8 mouse cellular contexts compared by ENCODE assay signal in genomic region chr11:76889339-76890164, GRCm38 (mm10). TPM values are rescaled to one million over a fixed set of nuclear protein-coding genes. Genes with fewer than 3 reads are reported as not detected.
DNase-seq lines count a peak whose midpoint lies in the region; ATAC-seq lines count a peak whose summit lies in the region.

No protein-coding gene starts in this region.

- DNase-seq in spleen, postnatal 36 days (ENCODE audit: low spot score in 2 of 2): peak; percentile 5 to 21
- no peak for DNase-seq in spleen, postnatal 4 days (ENCODE audit: low spot score in 2 of 2)
- DNase-seq in heart, postnatal 10 days: peak; percentile 53 to 65
- DNase-seq in liver: peak; percentile 18
- no peak for DNase-seq in left cerebral cortex, adult 11 months (ENCODE audit: low spot score)
- no peak for DNase-seq in left cerebral cortex, adult 9 months (ENCODE audit: low spot score in 2 of 2)
- DNase-seq in cerebellum, adult 11-12 months: no peak

- no peaks in the 10 kb centered on the region for H3K9me3 ChIP-seq in stomach, embryonic 15.5 days

- H3K9ac ChIP-seq in stomach, embryonic 15.5 days: no peak overlapping the region

- H3K27me3 ChIP-seq in stomach, embryonic 15.5 days (replicated peaks): no peaks in the 10 kb centered on the region

- H3K4me2 ChIP-seq in stomach, embryonic 15.5 days: no peak overlapping the region

- intact Hi-C loops in heart, postnatal 10 days (cut with DNase I): no loop called here

- no peak overlapping the region for H3K4me3 ChIP-seq in stomach, embryonic 15.5 days (replicated peaks)

- no peaks in the 10 kb centered on the region for H3K36me3 ChIP-seq in stomach, embryonic 15.5 days

- H3K4me1 ChIP-seq in stomach, embryonic 15.5 days: peaks cover 10% of the 10 kb centered on the region

- WGBS in stomach, embryonic 15.5 days: 26% methylated on average over 10 of the region's 10 CpGs

- H3K27ac ChIP-seq in stomach, embryonic 15.5 days: peak overlapping the region; percentile 42; the same call in 1 of the 2 replicates

- ATAC-seq in stomach, embryonic 15.5 days (ENCODE audit: insufficient read depth, low FRiP score, low read depth): no peak

RNA-seq across cellular contexts. Expression of gene Tmigd1, which starts 12.4 kb away (rescaled TPM):
- under 1 TPM; 0.24 to 0.55 TPM for total RNA-seq in heart, postnatal 10 days (2021)
- 0.27 and 1.4 TPM in 2 replicates for polyA plus RNA-seq in stomach, embryonic 15.5 days (2015; fragmentation: Nextera tagmentation; extraction: Ambion mirVana)

RNA-seq across cellular contexts. Expression of gene Blmh, which starts 35.1 kb away (rescaled TPM):
- total RNA-seq in heart, postnatal 10 days (2021): 10 to 100 TPM; 54.8 to 64.8 TPM
- 138 and 140 TPM in 2 replicates for polyA plus RNA-seq in stomach, embryonic 15.5 days (2015; fragmentation: Nextera tagmentation; extraction: Ambion mirVana)

RNA-seq across cellular contexts. Expression of gene Cpd, which starts 42.7 kb away (rescaled TPM):
- total RNA-seq in heart, postnatal 10 days (2021): 10 to 100 TPM; 66.5 to 71.9 TPM
- 12.5 and 13.3 TPM in 2 replicates for polyA plus RNA-seq in stomach, embryonic 15.5 days (2015; fragmentation: Nextera tagmentation; extraction: Ambion mirVana)

Comparison
In these comparisons a context has a peak if more than half of its experiments do, and no peak if none do; other contexts are left out.
1. DNase-seq: peak in spleen, postnatal 36 days (2 of 2), heart, postnatal 10 days (2 of 2) and liver (single experiment); none in spleen, postnatal 4 days (0 of 2), left cerebral cortex, adult 11 months (single experiment), left cerebral cortex, adult 9 months (0 of 2) and cerebellum, adult 11-12 months (single experiment).